Mouse (Mus musculus): ENCODE measurements around the gene 1700014D04Rik. TPM values are rescaled to one million over a fixed set of nuclear protein-coding genes. Genes with fewer than 3 reads are reported as not detected.
"Not testable (repeated sequence)": the region's sequence is repeated elsewhere in the genome, so short reads cannot be mapped to it uniquely, and the experiment has no call there.

Gene 1700014D04Rik
- polyA plus RNA-seq, 1 experiment = not detected

GRCm38 (mm10) chr13:59745462-59745861, 1.1 kb downstream of the 1700014D04Rik start:
- TF ChIP-seq GATA1 (IDR thresholded peaks at IDR 0.05; ENCODE audit: low read length) = no peak

GRCm38 (mm10) chr13:59741697-59742096, 4.9 kb downstream of the 1700014D04Rik start:
- no peak for TF ChIP-seq GATA1 (IDR thresholded peaks at IDR 0.05; ENCODE audit: low read length)

- no peak for TF ChIP-seq GATA1 (IDR thresholded peaks at IDR 0.05; ENCODE audit: low read length)
These were observed 5.5 kb downstream of the 1700014D04Rik start for GRCm38 (mm10) chr13:59741096-59741495.

GRCm38 (mm10) chr13:59739397-59739796, 7.2 kb downstream of the 1700014D04Rik start:
- TF ChIP-seq GATA1 (IDR thresholded peaks at IDR 0.05; ENCODE audit: low read length) = no peak

- TF ChIP-seq GATA1 (IDR thresholded peaks at IDR 0.05; ENCODE audit: low read length) = no peak
These were observed 8.1 kb downstream of the 1700014D04Rik start for GRCm38 (mm10) chr13:59738455-59738854.

GRCm38 (mm10) chr13:59735190-59735589, 11.4 kb downstream of the 1700014D04Rik start:
- no peak for TF ChIP-seq GATA1 (IDR thresholded peaks at IDR 0.05; ENCODE audit: low read length)

GRCm38 (mm10) chr13:59733936-59734335, 12.6 kb downstream of the 1700014D04Rik start:
- no peak for TF ChIP-seq GATA1 (IDR thresholded peaks at IDR 0.05; ENCODE audit: low read length)

- no peak for TF ChIP-seq GATA1 (IDR thresholded peaks at IDR 0.05; ENCODE audit: low read length)
These were observed 14.9 kb downstream of the 1700014D04Rik start, which contains the start of gene Spata31d1d for GRCm38 (mm10) chr13:59731652-59732051. Spata31d1d (minus strand) TSS chr13:59731752.

- no peak for TF ChIP-seq GATA1 (IDR thresholded peaks at IDR 0.05; ENCODE audit: low read length)
These were observed 18.0 kb downstream of the 1700014D04Rik start for GRCm38 (mm10) chr13:59728378-59729093.

- no peak for TF ChIP-seq GATA1 (IDR thresholded peaks at IDR 0.05; ENCODE audit: low read length)
These were observed 20.2 kb downstream of the 1700014D04Rik start for GRCm38 (mm10) chr13:59726139-59726867.

- no peak for TF ChIP-seq GATA1 (IDR thresholded peaks at IDR 0.05; ENCODE audit: low read length)
These were observed 27.1 kb downstream of the 1700014D04Rik start for GRCm38 (mm10) chr13:59719475-59719874.

- no peak for TF ChIP-seq GATA1 (IDR thresholded peaks at IDR 0.05; ENCODE audit: low read length)
These were observed 32.8 kb downstream of the 1700014D04Rik start for GRCm38 (mm10) chr13:59713710-59714109.

GRCm38 (mm10) chr13:59711984-59712383, 34.6 kb downstream of the 1700014D04Rik start, which contains the start of gene Spata31d1b:
Spata31d1b (plus strand) TSS chr13:59712284.
- not testable (repeated sequence) for TF ChIP-seq GATA1 (IDR thresholded peaks at IDR 0.05; ENCODE audit: low read length)

GRCm38 (mm10) chr13:59710230-59710629, 36.3 kb downstream of the 1700014D04Rik start, which contains the start of gene Spata31d1a:
Spata31d1a (minus strand) TSS chr13:59710330.
- no peak for TF ChIP-seq GATA1 (IDR thresholded peaks at IDR 0.05; ENCODE audit: low read length)

- no peak for TF ChIP-seq GATA1 (IDR thresholded peaks at IDR 0.05; ENCODE audit: low read length)
These were observed 42.0 kb downstream of the 1700014D04Rik start for GRCm38 (mm10) chr13:59704562-59704961.

- TF ChIP-seq GATA1 (IDR thresholded peaks at IDR 0.05; ENCODE audit: low read length) = no peak
These were observed 43.0 kb downstream of the 1700014D04Rik start for GRCm38 (mm10) chr13:59703514-59703913.
